Mouse (Mus musculus): ENCODE measurements around the gene Gdap1l1. TPM values are rescaled to one million over a fixed set of nuclear protein-coding genes. Genes with fewer than 3 reads are reported as not detected.
"Not testable (repeated sequence)": the region's sequence is repeated elsewhere in the genome, so short reads cannot be mapped to it uniquely, and the experiment has no call there.

Gdap1l1 gene
- polyA plus RNA-seq, 1 experiment: 126 TPM

GRCm38 (mm10) chr2:163399222-163399621 lies 39.1 kb upstream of the Gdap1l1 start:
- WGBS: 64% methylated on average over 8 of the region's 8 CpGs
- DNase-seq: no peak
- H3K4me1 ChIP-seq (ENCODE audit: control insufficient read depth, insufficient read depth, low read length): no peaks in the 10 kb centered on the region
- no peak overlapping the region for H3K4me3 ChIP-seq (replicated peaks; ENCODE audit: insufficient read depth, low read depth, low read length)
- H3K27ac ChIP-seq (ENCODE audit: insufficient read depth, low read length): no peak overlapping the region
- TF ChIP-seq CTCF (IDR thresholded peaks at IDR 0.05; ENCODE audit: borderline replicate concordance, insufficient read depth, low read depth, low read length) (no peak), POLR2A (IDR thresholded peaks at IDR 0.05; ENCODE audit: borderline replicate concordance, insufficient read depth, low read length) (no peak)
- H3K27me3 ChIP-seq (ENCODE audit: control insufficient read depth, insufficient read depth, low read length): no peaks in the 10 kb centered on the region

- Histone ChIP-seq H3K4me1 (ENCODE audit: control insufficient read depth, insufficient read depth, low read length) (no peaks in the 10 kb centered on the region), H3K4me3 (replicated peaks; ENCODE audit: insufficient read depth, low read depth, low read length) (no peak overlapping the region), H3K27me3 (ENCODE audit: control insufficient read depth, insufficient read depth, low read length) (no peaks in the 10 kb centered on the region), H3K27ac (ENCODE audit: insufficient read depth, low read length) (no peak overlapping the region)
- whole genome bisulfite sequencing: 4% methylated on average over 8 of the region's 8 CpGs
- DNase-seq: peak; percentile 69 to 76
- TF ChIP-seq CTCF (IDR thresholded peaks at IDR 0.05; ENCODE audit: borderline replicate concordance, insufficient read depth, low read depth, low read length) (peak; percentile 58; the same call in 1 of the 2 replicates), POLR2A (IDR thresholded peaks at IDR 0.05; ENCODE audit: borderline replicate concordance, insufficient read depth, low read length) (no peak)
These were observed 37.1 kb upstream of the Gdap1l1 start for GRCm38 (mm10) chr2:163401221-163401620.

- no peak overlapping the region for H3K4me3 ChIP-seq (replicated peaks; ENCODE audit: insufficient read depth, low read depth, low read length)
- TF ChIP-seq POLR2A (IDR thresholded peaks at IDR 0.05; ENCODE audit: borderline replicate concordance, insufficient read depth, low read length): no peak
- TF ChIP-seq CTCF (IDR thresholded peaks at IDR 0.05; ENCODE audit: borderline replicate concordance, insufficient read depth, low read depth, low read length): no peak
- 63% methylated on average over 8 of the region's 8 CpGs for WGBS
- no peak overlapping the region for H3K27ac ChIP-seq (ENCODE audit: insufficient read depth, low read length)
- H3K4me1 ChIP-seq (ENCODE audit: control insufficient read depth, insufficient read depth, low read length): no peaks in the 10 kb centered on the region
- no peaks in the 10 kb centered on the region for H3K27me3 ChIP-seq (ENCODE audit: control insufficient read depth, insufficient read depth, low read length)
- DNase-seq: no peak
These were observed 34.0 kb upstream of the Gdap1l1 start for GRCm38 (mm10) chr2:163404037-163404815.

- DNase-seq: no peak
- H3K4me3 ChIP-seq (replicated peaks; ENCODE audit: insufficient read depth, low read depth, low read length): no peak overlapping the region
- 92% methylated on average over 3 of the region's 3 CpGs for WGBS
- no peaks in the 10 kb centered on the region for H3K27me3 ChIP-seq (ENCODE audit: control insufficient read depth, insufficient read depth, low read length)
- no peak overlapping the region for H3K27ac ChIP-seq (ENCODE audit: insufficient read depth, low read length)
- no peaks in the 10 kb centered on the region for H3K4me1 ChIP-seq (ENCODE audit: control insufficient read depth, insufficient read depth, low read length)
- TF ChIP-seq POLR2A (IDR thresholded peaks at IDR 0.05; ENCODE audit: borderline replicate concordance, insufficient read depth, low read length) (no peak), CTCF (IDR thresholded peaks at IDR 0.05; ENCODE audit: borderline replicate concordance, insufficient read depth, low read depth, low read length) (no peak)
These were observed 28.1 kb upstream of the Gdap1l1 start for GRCm38 (mm10) chr2:163410211-163410610.

GRCm38 (mm10) chr2:163411344-163411743 lies 26.9 kb upstream of the Gdap1l1 start:
- not testable (repeated sequence) for H3K4me3 ChIP-seq (replicated peaks; ENCODE audit: insufficient read depth, low read depth, low read length); H3K27ac ChIP-seq (ENCODE audit: insufficient read depth, low read length); H3K4me1 ChIP-seq (ENCODE audit: control insufficient read depth, insufficient read depth, low read length); DNase-seq; H3K27me3 ChIP-seq (ENCODE audit: control insufficient read depth, insufficient read depth, low read length)
- WGBS: 66% methylated on average over 3 of the region's 3 CpGs

GRCm38 (mm10) chr2:163411840-163412239 lies 26.4 kb upstream of the Gdap1l1 start:
- Histone ChIP-seq H3K4me1 (ENCODE audit: control insufficient read depth, insufficient read depth, low read length) (no peaks in the 10 kb centered on the region), H3K27me3 (ENCODE audit: control insufficient read depth, insufficient read depth, low read length) (no peaks in the 10 kb centered on the region), H3K4me3 (replicated peaks; ENCODE audit: insufficient read depth, low read depth, low read length) (no peak overlapping the region), H3K27ac (ENCODE audit: insufficient read depth, low read length) (no peak overlapping the region)
- 80% methylated on average over 4 of the region's 4 CpGs for WGBS
- DNase-seq: no peak
- no peak for TF ChIP-seq CTCF (IDR thresholded peaks at IDR 0.05; ENCODE audit: borderline replicate concordance, insufficient read depth, low read depth, low read length)
- no peak for TF ChIP-seq POLR2A (IDR thresholded peaks at IDR 0.05; ENCODE audit: borderline replicate concordance, insufficient read depth, low read length)

GRCm38 (mm10) chr2:163412419-163412818 lies 25.9 kb upstream of the Gdap1l1 start:
- Histone ChIP-seq H3K4me1 (ENCODE audit: control insufficient read depth, insufficient read depth, low read length) (no peaks in the 10 kb centered on the region; the same call in 1 of the 2 replicates), H3K27ac (ENCODE audit: insufficient read depth, low read length) (no peak overlapping the region), H3K4me3 (replicated peaks; ENCODE audit: insufficient read depth, low read depth, low read length) (no peak overlapping the region), H3K27me3 (ENCODE audit: control insufficient read depth, insufficient read depth, low read length) (no peaks in the 10 kb centered on the region)
- no peak for DNase-seq
- no peak for TF ChIP-seq POLR2A (IDR thresholded peaks at IDR 0.05; ENCODE audit: borderline replicate concordance, insufficient read depth, low read length)
- TF ChIP-seq CTCF (IDR thresholded peaks at IDR 0.05; ENCODE audit: borderline replicate concordance, insufficient read depth, low read depth, low read length): no peak
- 91% methylated on average over 4 of the region's 4 CpGs for WGBS

- Histone ChIP-seq H3K4me3 (replicated peaks; ENCODE audit: insufficient read depth, low read depth, low read length) (no peak overlapping the region), H3K4me1 (ENCODE audit: control insufficient read depth, insufficient read depth, low read length) (peaks cover 5% of the 10 kb centered on the region; the same call in 1 of the 2 replicates), H3K27ac (ENCODE audit: insufficient read depth, low read length) (no peak overlapping the region), H3K27me3 (ENCODE audit: control insufficient read depth, insufficient read depth, low read length) (no peaks in the 10 kb centered on the region)
- no peak for TF ChIP-seq POLR2A (IDR thresholded peaks at IDR 0.05; ENCODE audit: borderline replicate concordance, insufficient read depth, low read length)
- TF ChIP-seq CTCF (IDR thresholded peaks at IDR 0.05; ENCODE audit: borderline replicate concordance, insufficient read depth, low read depth, low read length): no peak
- DNase-seq: no peak
- WGBS: 87% methylated on average over 9 of the region's 9 CpGs
These were observed 25.3 kb upstream of the Gdap1l1 start for GRCm38 (mm10) chr2:163412846-163413590.
